Mouse (Mus musculus) neural tube, embryonic 11.5 days (tissue): ENCODE results near the gene Clec11a. TPM values are rescaled to one million over a fixed set of nuclear protein-coding genes. Genes with fewer than 3 reads are reported as not detected.

ENCODE experiments used
- ATAC-seq: fragments of 200-750 bp; cut with Nextera tagmentation; 2 replicates; pipeline ENCODE4 v1.8.0; 2017; ENCODE audit warnings: moderate number of reproducible peaks, mild to moderate bottlenecking, moderate TSS enrichment, moderate library complexity; ENCODE audit not compliant: insufficient read depth, low FRiP score, low TSS enrichment
- DNase-seq: peaks from one replicate; pipeline ENCODE4 v3.0.0-alpha.2; 2015; ENCODE audit warnings: low spot score
- H3K27ac ChIP-seq: fragments of 300-500 bp; sonication (generic); 2 replicates; pipeline ENCODE4 v1.5.1; 2014; ENCODE audit warnings: low read depth, mild to moderate bottlenecking, low read length
- H3K27me3 ChIP-seq: fragments of 300-500 bp; sonication (generic); 2 replicates; pipeline ENCODE4 v1.6.1; 2014; ENCODE audit warnings: mild to moderate bottlenecking, low read length, mixed read lengths; ENCODE audit not compliant: control insufficient read depth, insufficient read depth
- H3K36me3 ChIP-seq: fragments of 300-500 bp; sonication (generic); 2 replicates; pipeline ENCODE4 v1.6.1; 2014; ENCODE audit warnings: mild to moderate bottlenecking, low read length, moderate library complexity, mixed read lengths; ENCODE audit not compliant: control insufficient read depth, insufficient read depth
- H3K4me1 ChIP-seq: fragments of 300-500 bp; sonication (generic); 2 replicates; pipeline ENCODE4 v1.6.1; 2014; ENCODE audit warnings: low read length, mixed read lengths; ENCODE audit not compliant: control insufficient read depth, insufficient read depth
- H3K4me2 ChIP-seq: fragments of 300-500 bp; sonication (generic); 2 replicates; pipeline ENCODE4 v1.6.1; 2014; ENCODE audit warnings: low read depth, mild to moderate bottlenecking, moderate library complexity
- H3K4me3 ChIP-seq: fragments of 300-500 bp; sonication (generic); 2 replicates; pipeline ENCODE4 v1.5.1; 2014; ENCODE audit warnings: low read depth, low read length
- H3K9ac ChIP-seq: fragments of 300-500 bp; sonication (generic); 2 replicates; pipeline ENCODE4 v1.6.1; 2014; ENCODE audit warnings: mild to moderate bottlenecking, low read length
- H3K9me3 ChIP-seq: fragments of 300-500 bp; sonication (generic); 2 replicates; pipeline ENCODE4 v1.6.1; 2016; ENCODE audit warnings: low read length; ENCODE audit not compliant: control insufficient read depth
- WGBS: fragments of 180-500 bp; shearing (Covaris S2); extraction: QIAGEN DNeasy Blood & Tissue Kit; methylation state at CpG from one replicate; pipeline ENCODE4 v1.1.7; 2014; 5-methylcytosine and 5-hydroxymethylcytosine counted together
- polyA plus RNA-seq: library from polyadenylated mRNA; unstranded; fragments of >200 nt; fragmentation: Nextera tagmentation; extraction: Ambion mirVana; gene quantifications from 2 replicates; pipeline ENCODE4 v1.2.1, GENCODE M21; 2014

Gene Clec11a
- 1.9 and 2.4 TPM in 2 replicates for polyA plus RNA-seq

DNA sequence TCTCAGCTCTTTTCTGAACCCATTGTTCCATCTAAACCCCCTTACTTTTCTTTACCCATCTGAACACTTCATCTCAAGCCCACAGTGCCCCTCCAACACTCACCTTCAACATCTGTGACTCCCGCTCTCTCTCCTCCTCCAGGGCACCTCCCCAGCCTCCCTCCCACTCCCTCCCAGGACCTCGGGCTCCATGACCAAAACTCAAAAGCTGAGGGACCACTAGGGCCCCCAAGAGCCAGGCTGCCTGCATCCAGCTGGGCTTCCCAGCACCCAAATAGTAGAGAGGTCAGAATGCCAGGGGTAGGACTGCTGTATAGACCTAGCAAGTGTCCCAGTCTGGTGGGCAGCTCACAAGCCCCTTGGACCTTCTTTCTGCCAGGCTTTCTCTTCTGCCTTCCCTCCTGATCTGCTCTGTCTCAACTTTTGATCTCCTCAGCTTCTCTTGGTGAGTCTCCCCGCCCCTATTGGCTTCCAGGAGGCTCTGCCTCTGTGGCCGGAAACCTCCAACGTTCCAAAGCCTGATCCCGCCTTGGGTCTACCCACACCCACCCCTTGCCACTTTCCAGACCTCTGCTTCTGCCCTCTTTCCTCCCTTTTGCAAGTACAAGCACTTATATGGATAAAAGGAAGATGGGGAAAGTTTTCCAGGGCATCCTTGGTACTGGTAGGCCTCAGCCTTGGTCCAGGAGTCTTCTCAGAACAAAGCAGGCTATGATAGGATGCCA is at the start of gene Clec11a:
TSS of gene Clec11a (minus strand) at position 387 of the 725 bp plus-strand sequence.
- no peak for DNase-seq
- Histone ChIP-seq H3K4me2 (peak within 1 kb of the TSS; percentile 54), H3K27ac (0 out of 2 replicates have a peak within 1 kb of the TSS, but pooled peaks have one; percentile 17), H3K36me3 (no peaks in the 10 kb centered on the region), H3K27me3 (0 out of 2 replicates have a peak, but pooled peaks cover 7% of the 10 kb centered on the region), H3K9ac (peak within 1 kb of the TSS; percentile 10), H3K9me3 (no peaks in the 10 kb centered on the region), H3K4me3 (no peak within 1 kb of the TSS), H3K4me1 (peaks cover 21% of the 10 kb centered on the region)
- no peak for ATAC-seq
- WGBS: 69% methylated on average over 6 of the region's 6 CpGs

GRCm38 (mm10) chr7:44355411-44355810 is 48.7 kb upstream of the Clec11a start:
- DNase-seq: no peak
- H3K9ac ChIP-seq: no peak overlapping the region
- H3K36me3 ChIP-seq: no peaks in the 10 kb centered on the region
- no peak overlapping the region for H3K27ac ChIP-seq
- peaks cover 24% of the 10 kb centered on the region for H3K4me1 ChIP-seq
- 67% methylated on average over 6 of the region's 6 CpGs for WGBS
- peaks cover 78% of the 10 kb centered on the region for H3K27me3 ChIP-seq
- H3K9me3 ChIP-seq: no peaks in the 10 kb centered on the region
- no peak overlapping the region for H3K4me2 ChIP-seq
- ATAC-seq: no peak
- no peak overlapping the region for H3K4me3 ChIP-seq

GRCm38 (mm10) chr7:44353601-44354340 is 47.1 kb upstream of the Clec11a start:
- Histone ChIP-seq H3K9ac (no peak overlapping the region), H3K27me3 (peaks cover 83% of the 10 kb centered on the region), H3K9me3 (no peaks in the 10 kb centered on the region), H3K36me3 (no peaks in the 10 kb centered on the region), H3K27ac (no peak overlapping the region), H3K4me3 (0 out of 2 replicates have a peak overlapping the region, but pooled peaks have one; percentile 12), H3K4me1 (peaks cover 23% of the 10 kb centered on the region), H3K4me2 (peak overlapping the region; percentile 31; the same call in 1 of the 2 replicates)
- 2% methylated on average over 32 of the region's 35 CpGs for WGBS
- DNase-seq: peak; percentile 35
- ATAC-seq: no peak

GRCm38 (mm10) chr7:44352750-44353600 is 46.3 kb upstream of the Clec11a start:
- no peaks in the 10 kb centered on the region for H3K9me3 ChIP-seq
- 3% methylated on average over 68 of the region's 71 CpGs for WGBS
- ATAC-seq: no peak
- no peak overlapping the region for H3K4me2 ChIP-seq
- H3K27me3 ChIP-seq: peaks cover 80% of the 10 kb centered on the region
- H3K9ac ChIP-seq: no peak overlapping the region; the same call in 1 of the 2 replicates
- no peak for DNase-seq
- no peaks in the 10 kb centered on the region for H3K36me3 ChIP-seq
- H3K4me3 ChIP-seq: peak overlapping the region; percentile 12; the same call in 1 of the 2 replicates
- H3K4me1 ChIP-seq: peaks cover 20% of the 10 kb centered on the region
- no peak overlapping the region for H3K27ac ChIP-seq

DNA sequence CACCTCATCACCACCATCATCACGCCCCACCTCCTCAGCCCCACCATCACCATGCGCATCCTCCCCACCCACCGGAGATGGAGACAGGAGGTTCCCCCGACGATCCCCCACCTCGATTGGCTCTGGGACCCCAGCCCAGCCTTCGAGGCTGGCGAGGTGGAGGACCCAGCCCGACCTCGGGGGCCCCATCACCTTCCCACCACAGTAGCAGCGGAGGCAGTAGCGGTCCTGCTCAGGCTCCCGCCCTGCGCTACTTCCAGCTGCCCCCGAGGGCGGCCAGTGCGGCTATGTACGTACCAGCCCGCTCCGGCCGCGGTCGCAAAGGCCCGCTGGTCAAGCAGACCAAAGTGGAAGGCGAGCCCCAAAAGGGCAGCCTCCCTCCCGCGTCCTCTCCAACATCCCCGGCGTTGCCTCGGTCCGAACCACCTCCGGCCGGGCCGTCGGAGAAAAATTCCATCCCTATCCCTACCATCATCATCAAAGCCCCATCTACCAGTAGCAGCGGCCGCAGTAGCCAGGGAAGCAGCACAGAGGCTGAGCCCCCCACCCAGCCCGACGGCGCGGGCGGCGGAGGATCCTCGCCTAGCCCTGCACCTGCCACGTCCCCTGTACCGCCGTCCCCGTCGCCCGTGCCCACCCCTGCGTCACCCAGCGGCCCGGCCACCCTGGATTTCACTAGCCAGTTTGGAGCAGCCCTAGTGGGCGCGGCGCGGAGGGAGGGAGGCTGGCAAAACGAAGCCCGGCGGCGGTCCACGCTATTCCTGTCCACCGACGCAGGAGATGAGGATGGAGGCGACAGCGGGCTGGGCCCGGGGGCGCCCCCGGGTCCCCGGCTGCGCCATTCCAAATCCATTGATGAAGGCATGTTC is 45.4 kb upstream of the Clec11a start:
- H3K4me2 ChIP-seq: no peak overlapping the region
- no peaks in the 10 kb centered on the region for H3K36me3 ChIP-seq
- peaks cover 76% of the 10 kb centered on the region for H3K27me3 ChIP-seq
- H3K9me3 ChIP-seq: no peaks in the 10 kb centered on the region
- peak overlapping the region; percentile 10; the same call in 1 of the 2 replicates for H3K4me3 ChIP-seq
- peak; percentile 43; the same call in 1 of the 2 replicates for ATAC-seq
- H3K9ac ChIP-seq: no peak overlapping the region
- no peak for DNase-seq
- no peak overlapping the region for H3K27ac ChIP-seq
- WGBS: 3% methylated on average over 69 of the region's 71 CpGs
- H3K4me1 ChIP-seq: peaks cover 17% of the 10 kb centered on the region

DNA sequence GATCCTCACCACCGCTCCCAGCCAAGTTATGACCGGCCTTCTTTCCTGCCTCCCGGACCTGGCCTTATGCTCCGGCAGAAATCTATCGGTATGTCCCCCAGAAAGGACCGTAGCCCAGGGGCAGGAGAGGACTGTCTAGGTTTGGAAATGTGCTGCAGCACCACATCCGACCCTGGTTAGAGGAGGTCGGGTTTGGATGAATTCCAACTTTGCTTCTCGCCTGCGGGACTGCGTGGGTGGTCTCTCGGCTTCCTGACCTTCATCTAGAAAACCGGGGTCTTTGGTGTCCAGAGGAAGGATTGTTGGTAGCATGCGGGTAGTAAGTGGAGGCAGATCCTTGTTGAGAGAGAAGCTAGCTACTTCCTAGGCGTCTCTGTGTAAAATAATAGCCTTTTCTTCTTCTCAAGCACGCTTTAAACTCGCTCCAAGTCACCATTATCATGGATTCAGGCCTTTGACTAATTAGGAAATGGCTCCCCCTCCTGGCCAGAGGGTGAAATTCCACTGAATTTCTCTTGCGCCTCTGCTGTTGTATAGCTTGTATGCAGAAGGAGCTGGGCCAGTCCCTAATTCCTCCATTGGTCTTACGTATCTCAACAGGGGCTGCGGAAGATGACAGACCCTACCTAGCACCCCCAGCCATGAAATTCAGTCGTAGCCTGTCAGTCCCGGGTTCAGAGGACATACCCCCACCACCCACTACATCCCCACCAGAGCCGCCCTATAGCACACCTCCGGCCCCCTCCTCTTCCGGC is 44.4 kb upstream of the Clec11a start:
- DNase-seq: peak; percentile 85
- Histone ChIP-seq H3K9ac (peak overlapping the region; percentile 35), H3K4me1 (peaks cover 11% of the 10 kb centered on the region), H3K27ac (no peak overlapping the region), H3K4me2 (peak overlapping the region; percentile 33), H3K27me3 (peaks cover 67% of the 10 kb centered on the region), H3K36me3 (no peaks in the 10 kb centered on the region), H3K9me3 (no peaks in the 10 kb centered on the region), H3K4me3 (peak overlapping the region; percentile 16; the same call in 1 of the 2 replicates)
- ATAC-seq: peak; percentile 39; the same call in 1 of the 2 replicates
- WGBS: 3% methylated on average over 25 of the region's 25 CpGs

DNA sequence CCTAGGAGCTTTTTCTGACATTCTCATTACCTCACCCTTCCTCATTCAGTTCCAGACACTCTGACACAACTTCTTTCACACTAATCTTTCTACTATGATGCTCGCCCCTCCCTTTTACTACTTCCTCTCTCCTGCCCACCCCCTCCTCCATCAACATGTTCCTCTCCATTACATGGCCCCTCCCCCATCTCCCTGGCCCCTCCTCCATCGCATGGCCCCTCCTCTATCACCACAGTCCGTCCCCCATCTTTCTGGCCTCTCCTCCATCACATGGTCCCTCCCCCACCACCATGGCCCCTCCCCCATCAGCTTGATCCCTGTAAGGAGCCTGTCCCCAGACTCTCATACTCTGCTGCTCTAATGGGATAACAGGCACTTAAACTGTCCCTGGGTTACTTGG is 42.3 kb upstream of the Clec11a start:
- Histone ChIP-seq H3K4me3 (no peak overlapping the region), H3K36me3 (no peaks in the 10 kb centered on the region), H3K27ac (no peak overlapping the region), H3K9me3 (no peaks in the 10 kb centered on the region), H3K4me2 (no peak overlapping the region), H3K4me1 (peaks cover 11% of the 10 kb centered on the region), H3K9ac (no peak overlapping the region), H3K27me3 (peaks cover 48% of the 10 kb centered on the region)
- no peak for DNase-seq
- no peak for ATAC-seq
- 18% methylated on average over 3 of the region's 3 CpGs for WGBS
